Mouse (Mus musculus) CD4-positive, CD25-positive, alpha-beta regulatory T cell (primary cell): ENCODE results near the gene Trpc1. TPM values are rescaled to one million over a fixed set of nuclear protein-coding genes. Genes with fewer than 3 reads are reported as not detected.

Source experiments
- polyA plus RNA-seq: library from polyadenylated mRNA; unstranded; fragments of 100-300 nt; shearing (Covaris generic); gene quantifications from one replicate; pipeline ENCODE4 v1.2.1, GENCODE M21; 2017

The Trpc1 gene
- polyA plus RNA-seq, result 0.44 TPM

DNA sequence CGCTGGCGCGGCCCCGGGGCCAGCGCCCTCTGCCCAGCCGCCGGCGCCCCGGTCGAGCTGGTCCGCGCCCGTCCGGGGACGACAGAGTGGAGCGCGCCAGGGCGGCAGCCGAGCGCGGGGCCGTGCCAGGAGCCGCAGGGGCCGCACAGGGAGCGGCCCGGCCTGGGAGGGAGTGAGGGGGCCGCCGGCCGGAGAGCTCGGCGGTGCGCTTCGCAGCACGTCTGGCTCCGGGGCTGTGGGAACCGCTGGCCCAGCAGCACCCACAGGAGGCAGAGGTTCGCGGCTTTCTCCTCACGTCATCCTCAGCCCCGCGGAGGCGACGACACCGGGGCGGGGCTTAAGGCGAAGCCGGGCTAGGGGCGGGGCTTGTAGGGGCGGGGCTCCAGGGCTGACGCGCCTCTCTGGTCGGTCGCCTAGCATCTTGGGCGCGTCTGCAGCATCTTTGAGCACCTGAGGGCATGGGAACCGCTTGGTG, at the start of gene Trpc1:
Gene Trpc1, minus strand, starts transcription at position 339 of the 475 bp plus-strand sequence.

Other genes starting within 250 kb of the Trpc1 start
- gene U2surp, start 238.4 kb downstream of the Trpc1 start, polyA plus RNA-seq, result 177 TPM
- gene Paqr9, start 190.7 kb downstream of the Trpc1 start, polyA plus RNA-seq, result 0.07 TPM
- 0.12 TPM for gene Pcolce2, start 112.8 kb downstream of the Trpc1 start, polyA plus RNA-seq
- gene Pls1, start 94.9 kb upstream of the Trpc1 start, polyA plus RNA-seq, result 0.31 TPM
- 33.9 TPM for gene Atr, start 107.2 kb upstream of the Trpc1 start, polyA plus RNA-seq
- 49.5 TPM for gene Xrn1, start 204.4 kb upstream of the Trpc1 start, polyA plus RNA-seq